Mouse (Mus musculus): ENCODE measurements around the gene Ifi27. TPM values are rescaled to one million over a fixed set of nuclear protein-coding genes. Genes with fewer than 3 reads are reported as not detected.

Ifi27 gene
- 23.7 and 26.3 TPM in 2 replicates for polyA plus RNA-seq (2016; fragmentation: Nextera tagmentation; extraction: Ambion mirVana)

DNA sequence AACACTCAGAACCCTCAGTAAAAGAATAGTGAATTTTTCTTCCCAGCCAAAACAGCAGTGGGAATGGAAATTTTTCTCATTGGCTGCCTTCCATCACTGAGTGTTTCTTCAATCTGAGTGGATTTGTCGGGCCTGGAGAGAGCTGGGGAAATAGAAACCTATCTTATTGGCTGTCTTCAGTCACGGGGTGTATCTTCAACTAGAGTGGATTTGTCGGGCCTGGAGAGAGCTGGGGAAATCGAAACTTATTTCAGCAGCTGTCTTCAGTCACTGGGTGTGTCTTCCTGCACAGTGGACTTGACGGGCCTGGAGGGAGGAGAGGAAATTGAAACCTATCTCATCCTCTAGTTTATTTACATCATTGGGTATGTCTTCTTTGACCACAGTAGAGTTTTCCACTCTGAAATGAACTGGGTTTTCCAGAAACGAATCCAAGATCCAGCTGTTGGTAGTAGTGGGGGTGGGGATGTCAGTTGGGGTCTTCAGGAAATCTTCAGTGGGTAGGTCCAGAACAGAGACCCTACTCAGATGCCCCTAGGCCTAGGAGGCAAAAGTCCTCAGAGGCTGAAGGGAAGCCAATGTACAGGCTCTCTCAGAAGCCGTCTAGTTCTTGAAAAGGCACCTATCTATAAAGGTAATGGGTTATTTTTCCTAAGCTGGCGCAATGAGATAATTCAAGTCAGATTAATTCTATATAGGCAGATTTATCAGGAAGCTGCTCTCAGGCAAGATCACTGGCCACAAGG is at the start of gene Ifi27:
Ifi27 (plus strand) TSS at position 226 of the 746 bp plus-strand sequence.
- peak within 1 kb of the TSS; percentile 5; the same call in 1 of the 2 replicates for H3K27ac ChIP-seq (ENCODE audit: poor library complexity, severe bottlenecking)
- no peaks in the 10 kb centered on the region for H3K36me3 ChIP-seq
- H3K9ac ChIP-seq, result no peak within 1 kb of the TSS
- H3K4me1 ChIP-seq (replicated peaks), result no peaks in the 10 kb centered on the region
- H3K9me3 ChIP-seq (replicated peaks), result no peaks in the 10 kb centered on the region
- no peaks in the 10 kb centered on the region for H3K27me3 ChIP-seq (replicated peaks)
- peak; percentile 85 for ATAC-seq (ENCODE audit: insufficient number of reproducible peaks, low FRiP score)
- 46% methylated on average over 8 of the region's 8 CpGs for WGBS
- H3K4me2 ChIP-seq, result peak within 1 kb of the TSS; percentile 38
- peak within 1 kb of the TSS; percentile 28 for H3K4me3 ChIP-seq

DNA sequence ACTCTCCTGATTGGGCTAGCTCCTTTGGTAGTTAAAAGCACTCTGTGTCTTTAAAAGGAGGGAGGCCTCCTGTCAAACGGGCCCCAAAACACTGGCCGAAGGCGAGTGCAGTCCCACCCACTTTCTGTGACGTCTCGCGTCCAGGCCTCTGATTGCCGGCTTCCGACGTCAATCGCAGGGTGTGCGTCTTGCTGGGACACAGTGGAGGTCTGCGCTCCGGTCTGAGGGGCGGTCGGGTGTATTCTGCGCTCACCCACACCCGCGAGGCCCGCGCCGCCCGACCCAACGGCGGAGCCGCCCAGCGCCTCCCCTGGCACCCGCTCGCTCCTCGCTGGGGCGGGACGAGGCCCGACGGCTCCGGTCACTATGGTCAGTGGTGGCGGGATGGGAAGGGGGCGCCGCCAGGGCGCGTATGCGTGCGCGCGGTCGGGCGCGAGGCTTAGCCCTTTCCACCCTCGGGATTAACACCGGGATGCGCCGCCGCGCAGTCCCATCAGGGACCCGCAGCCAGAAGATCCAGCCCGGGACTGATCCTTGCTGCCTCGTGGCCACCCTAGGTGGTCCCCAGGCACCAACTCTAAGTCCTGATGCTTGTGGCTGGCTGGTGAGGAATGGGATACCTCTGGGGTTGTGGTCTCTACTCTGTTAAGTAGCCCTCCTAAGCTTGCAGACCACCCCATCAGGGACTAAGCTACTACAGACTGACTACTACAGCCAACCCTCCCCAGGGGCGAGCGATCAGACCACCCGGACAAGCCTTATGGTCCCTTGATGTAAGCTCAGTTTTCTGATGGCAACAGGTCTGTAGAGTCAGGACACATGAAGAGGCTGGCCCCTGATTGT is 45.3 kb upstream of the Ifi27 start, which contains the start of gene Otub2:
Otub2 (plus strand) TSS at position 178 of the 843 bp plus-strand sequence.
- Histone ChIP-seq H3K27ac (ENCODE audit: poor library complexity, severe bottlenecking) (peak within 1 kb of the TSS; percentile 78), H3K27me3 (replicated peaks) (no peaks in the 10 kb centered on the region), H3K4me2 (peak within 1 kb of the TSS; percentile 82), H3K9me3 (replicated peaks) (no peaks in the 10 kb centered on the region), H3K4me1 (replicated peaks) (peaks cover 46% of the 10 kb centered on the region), H3K36me3 (no peaks in the 10 kb centered on the region), H3K9ac (peak within 1 kb of the TSS; percentile 90), H3K4me3 (peak within 1 kb of the TSS; percentile 77)
- under 1% methylated on average over 57 of the region's 58 CpGs for WGBS
- ATAC-seq (ENCODE audit: insufficient number of reproducible peaks, low FRiP score), result peak; percentile 97

DNA sequence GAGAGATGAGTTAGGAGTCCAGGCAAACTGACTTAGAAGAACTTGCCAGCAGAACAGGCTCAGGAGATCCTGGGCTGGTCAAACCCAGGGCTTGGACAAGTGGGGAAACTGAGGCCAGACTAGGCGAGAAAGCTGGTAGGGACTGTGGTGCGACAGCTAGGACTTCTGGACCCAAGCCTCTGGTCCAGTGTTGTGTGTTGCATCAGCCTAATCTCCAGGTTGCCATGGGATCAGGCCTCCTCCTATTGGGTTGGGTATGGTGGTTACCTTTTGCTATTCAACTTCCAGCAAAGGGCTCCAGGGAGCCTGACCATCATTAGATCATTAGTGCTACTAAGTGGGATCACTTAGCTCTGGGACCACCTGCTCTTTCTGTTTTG is 44.7 kb upstream of the Ifi27 start:
- no peaks in the 10 kb centered on the region for H3K27me3 ChIP-seq (replicated peaks)
- peak overlapping the region; percentile 90 for H3K9ac ChIP-seq
- WGBS, result 51% methylated on average over 2 of the region's 2 CpGs
- H3K9me3 ChIP-seq (replicated peaks), result no peaks in the 10 kb centered on the region
- H3K4me2 ChIP-seq, result peak overlapping the region; percentile 82
- 0 out of 2 replicates have a peak overlapping the region, but pooled peaks have one; percentile 78 for H3K27ac ChIP-seq (ENCODE audit: poor library complexity, severe bottlenecking)
- H3K4me3 ChIP-seq, result peak overlapping the region; percentile 77
- no peaks in the 10 kb centered on the region for H3K36me3 ChIP-seq
- 0 out of 2 replicates have a peak, but pooled peaks have one; percentile 27 for ATAC-seq (ENCODE audit: insufficient number of reproducible peaks, low FRiP score)
- peaks cover 51% of the 10 kb centered on the region for H3K4me1 ChIP-seq (replicated peaks)

DNA sequence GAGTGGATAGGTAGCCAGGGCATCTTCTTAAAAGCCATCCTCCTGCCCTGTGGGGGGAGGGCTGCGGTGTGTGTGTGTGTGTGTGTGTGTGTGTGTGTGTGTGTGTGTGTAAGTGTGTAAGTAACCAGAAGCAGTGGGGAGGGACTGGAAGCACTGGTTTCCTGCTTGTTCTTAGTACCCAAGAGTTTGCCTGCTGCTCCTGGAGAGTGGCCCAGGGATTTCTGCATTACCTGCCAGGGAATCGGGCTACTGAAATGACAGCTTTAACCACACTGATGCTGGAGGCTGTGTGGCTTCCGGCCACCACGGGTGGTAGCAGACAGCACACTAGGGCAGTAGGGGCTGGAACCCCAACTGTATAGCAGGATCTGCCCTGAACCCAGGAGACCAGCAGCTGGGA is 44.0 kb upstream of the Ifi27 start:
- WGBS, result 59% methylated on average over 3 of the region's 4 CpGs
- no peaks in the 10 kb centered on the region for H3K36me3 ChIP-seq
- no peaks in the 10 kb centered on the region for H3K9me3 ChIP-seq (replicated peaks)
- peak overlapping the region; percentile 82 for H3K4me2 ChIP-seq
- H3K9ac ChIP-seq, result peak overlapping the region; percentile 2; the same call in 1 of the 2 replicates
- no peaks in the 10 kb centered on the region for H3K27me3 ChIP-seq (replicated peaks)
- H3K4me1 ChIP-seq (replicated peaks), result peaks cover 51% of the 10 kb centered on the region
- peak overlapping the region; percentile 77 for H3K4me3 ChIP-seq
- no peak overlapping the region for H3K27ac ChIP-seq (ENCODE audit: poor library complexity, severe bottlenecking)
- no peak for ATAC-seq (ENCODE audit: insufficient number of reproducible peaks, low FRiP score)

DNA sequence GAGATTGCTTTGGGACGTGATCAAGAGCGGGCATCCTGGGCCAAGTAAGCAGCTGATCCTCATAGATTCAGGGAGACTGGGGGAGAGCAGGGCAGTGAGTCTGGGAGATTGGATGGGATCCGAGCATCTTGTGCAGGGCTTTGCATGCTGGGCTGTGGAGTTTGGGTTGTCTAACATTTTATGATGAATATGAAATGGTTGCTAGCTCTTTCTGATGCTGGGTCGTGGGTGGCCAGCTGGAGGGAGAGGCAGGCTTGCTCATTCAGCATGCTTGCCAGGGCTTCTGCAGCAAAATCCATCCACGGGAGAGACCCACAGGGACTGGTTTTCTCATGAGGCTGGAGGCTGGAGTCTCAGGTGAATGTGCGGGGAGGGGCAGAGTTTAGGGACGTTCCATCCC is 42.9 kb upstream of the Ifi27 start:
- H3K36me3 ChIP-seq, result no peaks in the 10 kb centered on the region
- no peaks in the 10 kb centered on the region for H3K9me3 ChIP-seq (replicated peaks)
- peaks cover 61% of the 10 kb centered on the region for H3K4me1 ChIP-seq (replicated peaks)
- peak overlapping the region; percentile 82 for H3K4me2 ChIP-seq
- ATAC-seq (ENCODE audit: insufficient number of reproducible peaks, low FRiP score), result no peak
- WGBS, result 59% methylated on average over 7 of the region's 7 CpGs
- H3K4me3 ChIP-seq, result no peak overlapping the region
- no peaks in the 10 kb centered on the region for H3K27me3 ChIP-seq (replicated peaks)
- peak overlapping the region; percentile 53; the same call in 1 of the 2 replicates for H3K27ac ChIP-seq (ENCODE audit: poor library complexity, severe bottlenecking)
- H3K9ac ChIP-seq, result peak overlapping the region; percentile 32; the same call in 1 of the 2 replicates

- H3K4me1 ChIP-seq (replicated peaks), result peaks cover 78% of the 10 kb centered on the region
- H3K4me3 ChIP-seq, result no peak overlapping the region
- 26% methylated on average over 6 of the region's 6 CpGs for WGBS
- peak overlapping the region; percentile 46; the same call in 1 of the 2 replicates for H3K9ac ChIP-seq
- H3K36me3 ChIP-seq, result no peaks in the 10 kb centered on the region
- no peaks in the 10 kb centered on the region for H3K27me3 ChIP-seq (replicated peaks)
- H3K4me2 ChIP-seq, result peak overlapping the region; percentile 12; the same call in 1 of the 2 replicates
- peak; percentile 81 for ATAC-seq (ENCODE audit: insufficient number of reproducible peaks, low FRiP score)
- H3K9me3 ChIP-seq (replicated peaks), result no peaks in the 10 kb centered on the region
- peak overlapping the region; percentile 54; the same call in 1 of the 2 replicates for H3K27ac ChIP-seq (ENCODE audit: poor library complexity, severe bottlenecking)
Observed at GRCm38 (mm10) chr12:103393528-103393927, 40.5 kb upstream of the Ifi27 start.

DNA sequence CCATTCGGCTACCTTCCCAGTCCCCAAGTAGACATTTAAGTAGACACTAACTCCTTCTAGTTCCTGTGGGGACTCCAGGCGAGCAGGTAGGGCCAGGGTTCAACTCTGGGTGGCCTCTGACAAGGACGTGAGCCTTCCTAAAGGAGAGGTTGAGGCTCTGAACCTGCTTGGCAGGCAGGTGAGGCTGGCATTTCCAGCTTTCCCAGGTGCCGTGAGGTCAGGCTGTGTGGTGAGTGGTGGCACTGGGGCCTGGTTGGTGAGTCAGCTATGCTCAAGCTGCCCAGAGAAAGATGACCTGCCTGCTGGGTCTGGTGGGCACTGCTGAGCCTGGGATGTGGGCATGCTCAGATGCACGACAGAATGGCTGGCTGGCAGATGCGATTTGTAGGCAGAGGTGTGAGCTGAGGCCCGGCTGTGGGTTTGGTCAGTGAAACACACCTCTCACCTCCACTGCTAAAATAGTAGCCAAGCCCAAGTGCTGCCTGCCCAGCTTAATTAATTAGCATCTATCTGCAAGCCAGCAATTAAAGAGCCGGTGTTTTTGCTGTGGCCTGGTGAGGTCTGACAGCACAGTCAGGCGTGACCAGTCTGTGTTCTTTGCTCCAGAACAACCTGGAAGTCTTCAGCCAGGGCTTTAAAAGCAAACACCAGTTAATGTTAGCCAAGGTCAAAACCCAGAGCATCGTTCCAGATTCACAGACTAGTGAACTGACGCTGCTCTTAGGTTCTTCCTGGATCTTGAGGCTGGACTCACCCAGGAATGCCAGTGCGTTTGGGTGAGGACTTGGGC is 38.3 kb upstream of the Ifi27 start:
- peaks cover 4% of the 10 kb centered on the region for H3K36me3 ChIP-seq
- H3K9me3 ChIP-seq (replicated peaks), result no peaks in the 10 kb centered on the region
- H3K4me3 ChIP-seq, result no peak overlapping the region
- no peak for ATAC-seq (ENCODE audit: insufficient number of reproducible peaks, low FRiP score)
- no peaks in the 10 kb centered on the region for H3K27me3 ChIP-seq (replicated peaks)
- H3K27ac ChIP-seq (ENCODE audit: poor library complexity, severe bottlenecking), result no peak overlapping the region
- no peak overlapping the region for H3K4me2 ChIP-seq
- 72% methylated on average over 12 of the region's 12 CpGs for WGBS
- peaks cover 62% of the 10 kb centered on the region for H3K4me1 ChIP-seq (replicated peaks)
- 0 out of 2 replicates have a peak overlapping the region, but pooled peaks have one; percentile 0 for H3K9ac ChIP-seq

DNA sequence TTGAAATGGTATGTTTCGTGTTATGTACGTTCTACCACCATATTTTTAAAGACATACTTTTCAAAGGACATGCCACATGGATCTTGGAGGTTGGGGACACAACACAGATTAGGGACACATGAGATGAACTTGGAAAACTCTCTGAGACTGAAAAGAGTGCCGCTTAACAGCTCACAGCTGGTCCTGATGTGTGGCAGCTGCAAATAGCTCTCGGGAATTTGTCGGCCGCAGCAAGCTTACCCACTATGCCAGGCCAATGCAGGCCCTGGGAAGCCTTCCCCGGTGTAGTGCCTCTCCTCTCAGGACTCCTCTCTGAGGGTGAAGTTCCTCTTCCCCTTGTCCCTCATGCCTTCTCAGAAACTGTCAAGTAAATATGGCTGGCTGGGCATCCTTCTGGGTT is 37.3 kb upstream of the Ifi27 start:
- peaks cover 52% of the 10 kb centered on the region for H3K4me1 ChIP-seq (replicated peaks)
- no peak overlapping the region for H3K9ac ChIP-seq
- H3K27me3 ChIP-seq (replicated peaks), result no peaks in the 10 kb centered on the region
- no peak overlapping the region for H3K4me3 ChIP-seq
- no peak for ATAC-seq (ENCODE audit: insufficient number of reproducible peaks, low FRiP score)
- 66% methylated on average over 7 of the region's 7 CpGs for WGBS
- H3K36me3 ChIP-seq, result peaks cover 12% of the 10 kb centered on the region
- H3K9me3 ChIP-seq (replicated peaks), result no peaks in the 10 kb centered on the region
- no peak overlapping the region for H3K4me2 ChIP-seq
- no peak overlapping the region for H3K27ac ChIP-seq (ENCODE audit: poor library complexity, severe bottlenecking)

GRCm38 (mm10) chr12:103404131-103404530 is 29.9 kb upstream of the Ifi27 start:
- H3K4me3 ChIP-seq, result no peak overlapping the region
- ATAC-seq (ENCODE audit: insufficient number of reproducible peaks, low FRiP score), result no peak
- 87% methylated on average over 18 of the region's 18 CpGs for WGBS
- H3K4me1 ChIP-seq (replicated peaks), result no peaks in the 10 kb centered on the region
- H3K36me3 ChIP-seq, result peaks cover 76% of the 10 kb centered on the region
- no peak overlapping the region for H3K4me2 ChIP-seq
- no peak overlapping the region for H3K9ac ChIP-seq
- no peaks in the 10 kb centered on the region for H3K9me3 ChIP-seq (replicated peaks)
- no peak overlapping the region for H3K27ac ChIP-seq (ENCODE audit: poor library complexity, severe bottlenecking)
- H3K27me3 ChIP-seq (replicated peaks), result no peaks in the 10 kb centered on the region

DNA sequence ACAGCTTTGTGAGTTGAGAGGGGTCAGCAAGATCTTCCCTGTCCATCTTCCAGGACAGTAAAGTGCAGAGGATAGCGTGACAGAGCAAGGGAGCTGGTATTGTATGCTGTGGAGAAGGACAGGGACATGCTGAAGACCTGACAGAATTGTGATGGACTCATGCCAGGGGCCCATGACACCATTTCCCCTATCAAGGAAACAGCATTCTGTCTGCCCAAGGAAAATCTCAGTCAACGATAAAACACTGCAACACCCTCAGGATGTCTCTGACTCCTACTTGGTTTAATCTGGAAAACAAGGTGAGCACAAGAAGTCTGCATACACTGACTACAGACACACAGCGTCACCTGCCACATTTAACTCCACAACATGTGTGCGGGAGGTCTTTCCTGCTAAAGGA is 26.3 kb upstream of the Ifi27 start, which contains the start of gene 9330161L09Rik:
9330161L09Rik (minus strand) TSS at position 101 of the 400 bp plus-strand sequence.
- Histone ChIP-seq H3K4me3 (no peak within 1 kb of the TSS), H3K9me3 (replicated peaks) (no peaks in the 10 kb centered on the region), H3K27me3 (replicated peaks) (no peaks in the 10 kb centered on the region), H3K9ac (no peak within 1 kb of the TSS), H3K36me3 (peaks cover 97% of the 10 kb centered on the region), H3K4me1 (replicated peaks) (no peaks in the 10 kb centered on the region), H3K27ac (ENCODE audit: poor library complexity, severe bottlenecking) (no peak within 1 kb of the TSS), H3K4me2 (no peak within 1 kb of the TSS)
- 87% methylated on average over 4 of the region's 4 CpGs for WGBS
- ATAC-seq (ENCODE audit: insufficient number of reproducible peaks, low FRiP score), result no peak

Measured in heart, embryonic 12.5 days (tissue).